Mouse (Mus musculus) embryonic fibroblast, embryonic 13.5 days (primary cell): ENCODE measurements at regions not wholly inside any gene's neighbourhood (a gene's known extent, or its start where the extent isn't known, plus 50 kb on each side); places are given as distances from the start of the nearest gene placed in this dataset.

Experiments used
- CTCF ChIP-seq: IDR thresholded peaks from 2 replicates; pipeline ENCODE4 v1.5.1; 2011; ENCODE audit warnings: mild to moderate bottlenecking, control low read depth, low read length, moderate library complexity, borderline replicate concordance; ENCODE audit not compliant: insufficient read depth
- POLR2A ChIP-seq: IDR thresholded peaks from 2 replicates; pipeline ENCODE4 v1.6.1; 2011; ENCODE audit warnings: low read depth, mild to moderate bottlenecking, control low read depth, low read length, moderate library complexity

DNA sequence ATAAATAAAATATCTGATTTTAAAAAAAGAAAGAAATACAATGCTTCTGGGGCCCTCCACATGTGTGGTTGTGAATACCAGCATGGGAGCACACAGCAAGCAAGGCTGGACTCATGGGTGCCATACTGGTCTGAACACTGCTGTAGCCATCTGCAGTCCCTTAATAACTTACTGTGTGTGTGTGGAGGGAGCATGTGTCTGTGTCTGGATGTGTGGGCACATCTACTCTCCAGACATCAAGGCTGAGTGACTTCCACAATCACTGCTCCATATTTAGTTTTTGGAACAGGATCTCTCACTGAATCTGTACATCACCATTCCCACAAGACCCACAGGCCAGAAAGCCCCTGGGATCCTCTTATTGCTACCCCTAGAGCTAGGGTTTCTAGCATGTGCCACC, 118.9 kb downstream of the Cyp26b1 start:
- TF ChIP-seq CTCF (no peak), POLR2A (no peak)
